Mouse (Mus musculus) megakaryocyte, embryonic 14.5 days (primary cell): ENCODE measurements around the gene St3gal2.

Experiments
- FLI1 ChIP-seq: IDR thresholded peaks from 2 replicates; pipeline ENCODE4 v1.6.1; 2012; ENCODE audit warnings: low read length, inconsistent platforms, mixed read lengths
- GATA1 ChIP-seq: IDR thresholded peaks from 3 replicates; pipeline ENCODE4 v1.6.1; 2012; ENCODE audit warnings: mixed read lengths, low read length, inconsistent platforms, borderline replicate concordance

GRCm38 (mm10) chr8:110911576-110912570 lies 7.8 kb upstream of the St3gal2 start:
- TF ChIP-seq GATA1 = no peak
- TF ChIP-seq FLI1 = no peak
